Mouse (Mus musculus): ENCODE results near the gene Olfr694. TPM values are rescaled to one million over a fixed set of nuclear protein-coding genes. Genes with fewer than 3 reads are reported as not detected.
"Not testable (repeated sequence)": the region's sequence is repeated elsewhere in the genome, so short reads cannot be mapped to it uniquely, and the experiment has no call there.

Olfr694 gene
- not detected for polyA plus RNA-seq (2017; shearing (Covaris generic))

DNA sequence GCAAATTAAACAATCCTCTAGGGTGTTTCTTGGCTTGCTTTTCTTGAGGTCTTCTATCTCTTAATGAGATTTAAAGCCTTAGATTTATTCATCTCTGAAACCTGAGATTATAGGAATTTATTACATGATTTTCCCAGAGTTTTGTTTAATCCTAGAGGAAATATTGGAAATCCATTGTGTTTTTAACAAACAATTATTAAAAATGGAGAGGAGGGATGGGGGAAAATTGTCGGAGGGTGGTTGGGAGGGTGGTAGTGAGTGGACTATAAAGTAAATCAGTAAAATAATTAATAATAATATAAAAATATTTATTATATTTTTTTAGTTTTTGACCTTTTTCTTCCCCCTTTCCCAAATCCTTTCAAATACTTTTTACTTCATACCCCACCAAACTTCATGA is at the start of gene Olfr694:
Gene Olfr694 (minus strand): TSS at position 101 of the 400 bp plus-strand sequence.
- ATAC-seq = no peak

DNA sequence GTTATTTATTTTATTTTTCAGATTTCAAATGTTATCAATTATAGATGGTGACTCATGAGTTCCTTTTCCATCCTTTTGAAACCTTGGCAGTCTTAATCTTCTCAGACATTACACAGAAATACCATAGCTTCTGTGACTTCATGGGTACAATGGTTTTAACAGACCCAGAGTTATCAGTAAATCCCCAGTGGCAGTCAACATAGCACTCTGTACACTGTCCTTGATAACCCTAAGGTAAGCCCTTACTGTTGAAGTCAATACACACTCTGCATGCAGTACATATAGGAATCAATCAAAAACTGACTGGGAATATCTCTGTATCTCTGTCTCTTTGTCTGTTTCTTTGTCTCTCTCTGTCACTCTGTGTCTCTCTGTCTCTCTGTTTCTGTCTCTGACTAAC is 45.4 kb upstream of the Olfr694 start:
- no peak for ATAC-seq

DNA sequence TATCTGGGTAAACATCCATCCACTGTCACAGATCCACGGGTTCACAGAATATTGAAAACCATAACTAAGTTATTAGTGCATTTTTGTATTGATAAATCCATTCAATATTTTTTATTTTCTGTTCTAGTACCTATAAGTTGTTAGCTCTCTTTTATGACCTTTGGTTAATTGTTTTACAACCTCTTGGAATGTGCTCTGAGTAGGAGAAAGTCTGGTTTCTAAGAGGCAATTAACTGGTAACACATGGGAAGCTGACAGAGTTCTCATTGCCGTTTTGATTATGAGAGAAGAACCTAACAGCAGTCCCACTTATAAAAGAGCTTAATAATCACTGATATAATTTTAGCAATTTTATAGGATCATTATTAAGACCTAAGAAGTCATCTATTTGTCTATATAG is 42.1 kb upstream of the Olfr694 start:
- ATAC-seq = no peak

DNA sequence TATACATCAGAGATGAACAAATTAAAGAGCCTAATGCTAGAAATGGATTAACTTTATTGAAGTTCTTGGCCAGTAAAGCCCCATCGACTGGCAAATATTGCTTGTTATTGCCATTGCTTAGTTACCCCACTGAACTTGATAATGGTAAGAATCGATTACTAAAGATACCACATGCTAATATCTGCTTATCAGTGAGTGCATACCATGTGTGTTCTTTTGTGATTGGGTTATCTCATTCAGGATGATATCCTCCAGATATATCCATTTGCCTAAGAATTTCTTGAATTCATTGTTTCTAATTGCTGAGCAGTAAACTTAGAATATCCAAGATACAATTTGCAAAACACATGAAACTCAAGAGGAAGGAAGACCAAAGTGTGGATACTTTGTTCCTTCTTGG is 34.0 kb upstream of the Olfr694 start:
- not testable (repeated sequence) for ATAC-seq

DNA sequence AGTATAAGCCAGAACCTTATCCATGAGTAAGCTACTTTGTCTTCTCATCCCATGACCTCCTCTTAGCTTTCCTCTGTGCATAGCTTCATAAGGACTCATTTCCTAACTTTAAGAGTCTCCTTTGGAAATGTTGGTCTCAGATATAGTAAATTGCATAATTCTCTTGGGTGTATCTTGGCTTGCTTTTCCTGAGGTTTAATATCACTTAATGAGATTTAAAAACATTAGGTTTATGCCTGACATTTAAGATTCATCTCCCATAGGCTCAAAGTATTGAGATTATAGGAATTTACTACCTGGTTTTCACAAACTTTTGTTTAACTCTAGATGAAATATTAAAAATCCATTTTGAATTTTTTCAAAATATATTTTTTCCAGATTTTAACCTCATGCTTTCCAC is 24.7 kb upstream of the Olfr694 start, which contains the start of gene Olfr695:
Gene Olfr695 (minus strand): TSS at position 101 of the 400 bp plus-strand sequence.
- no peak for ATAC-seq

DNA sequence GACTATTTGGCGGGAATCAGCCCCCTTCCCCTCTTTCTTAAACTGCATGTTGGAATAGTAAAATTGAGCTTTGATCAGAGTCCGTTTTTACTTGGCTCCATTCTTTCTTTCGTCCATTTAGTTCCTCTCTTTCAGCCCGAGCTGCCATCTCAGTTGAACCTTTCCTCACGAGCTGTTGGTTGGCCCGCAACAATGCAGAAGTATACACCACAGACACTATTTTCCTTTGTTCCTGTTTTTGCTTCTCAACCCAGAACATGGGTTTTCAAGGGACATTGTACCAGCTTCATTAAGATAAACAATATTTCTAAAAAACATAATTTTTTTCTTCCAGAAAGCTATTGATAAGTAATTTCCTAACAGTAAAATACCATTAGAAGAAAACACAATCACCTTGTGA is 19.8 kb upstream of the Olfr694 start:
- no peak for ATAC-seq

DNA sequence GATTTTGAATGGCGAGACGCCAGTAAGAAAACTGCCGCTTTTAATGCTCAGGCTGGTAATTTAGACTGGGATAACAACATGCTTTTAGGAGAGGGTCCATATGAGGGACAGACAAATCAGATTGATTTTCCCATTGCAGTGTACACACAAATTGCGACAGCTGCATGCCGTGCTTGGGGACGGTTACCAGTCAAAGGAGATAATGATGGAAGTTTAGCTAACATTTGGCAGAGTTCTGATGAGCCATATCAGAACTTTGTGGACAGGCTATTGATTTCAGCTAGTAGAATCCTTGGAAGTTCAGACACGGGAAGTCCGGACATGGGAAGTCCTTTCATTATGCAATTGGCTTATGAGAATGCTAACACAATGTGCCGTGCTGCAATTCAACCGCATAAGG is 16.1 kb upstream of the Olfr694 start:
- not testable (repeated sequence) for ATAC-seq

DNA sequence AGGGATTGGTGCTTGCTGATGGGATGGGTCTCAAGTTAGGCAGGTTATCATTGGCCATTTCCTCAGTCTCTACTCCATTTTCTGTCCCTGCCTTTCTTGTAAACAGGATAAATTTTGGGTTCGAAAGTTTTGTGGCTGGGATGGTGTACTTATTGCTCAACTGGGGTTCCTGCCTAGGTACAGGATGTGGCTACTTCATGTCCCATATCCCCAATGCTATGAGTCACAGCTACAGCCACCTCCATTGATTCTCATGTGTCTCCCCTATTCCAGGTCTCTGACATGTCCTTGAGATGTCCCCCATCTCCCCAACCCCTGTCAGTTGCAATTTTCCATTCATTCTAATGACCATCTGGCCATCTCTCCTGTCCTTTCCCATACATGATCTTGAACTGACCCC is 5.3 kb upstream of the Olfr694 start:
- ATAC-seq = no peak

DNA sequence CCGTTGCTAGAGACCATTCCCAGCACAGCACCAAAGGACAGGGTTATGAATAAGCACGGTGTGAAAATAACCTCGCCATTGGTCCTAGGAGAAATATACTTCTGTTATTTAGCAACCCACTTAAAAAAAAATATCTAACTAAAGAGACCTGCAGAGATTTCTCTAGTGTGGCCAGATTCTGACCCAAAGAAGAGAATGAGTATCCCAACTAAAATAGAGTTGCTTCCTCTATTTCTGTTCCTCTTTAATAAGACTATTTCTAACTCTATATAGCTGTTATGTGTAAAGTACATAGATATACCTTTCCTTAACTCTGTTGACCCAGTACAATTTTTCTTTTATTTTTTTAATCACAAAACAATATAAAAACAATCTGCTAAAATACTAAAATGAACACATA is 1.4 kb upstream of the Olfr694 start:
- ATAC-seq = no peak

DNA sequence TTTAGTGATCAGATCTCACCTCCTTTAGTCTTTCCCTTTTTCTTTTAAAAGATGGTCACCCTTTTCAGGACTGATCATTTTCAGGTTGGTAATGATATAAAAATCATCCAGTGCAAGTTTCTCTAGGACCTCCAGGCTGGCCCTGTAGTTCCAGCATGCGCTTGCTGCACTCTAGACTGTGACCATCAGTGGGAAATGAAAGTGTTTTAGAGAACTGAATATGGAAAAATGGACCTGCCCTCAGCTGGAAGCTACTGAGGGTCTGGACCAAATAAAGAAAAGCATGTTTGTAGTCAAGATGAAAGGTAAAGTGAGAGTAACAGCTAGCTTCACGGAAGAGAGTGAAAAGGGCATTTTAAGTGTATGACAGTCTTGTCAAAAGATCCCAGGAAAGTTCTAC is 6.2 kb downstream of the Olfr694 start:
- no peak for ATAC-seq

DNA sequence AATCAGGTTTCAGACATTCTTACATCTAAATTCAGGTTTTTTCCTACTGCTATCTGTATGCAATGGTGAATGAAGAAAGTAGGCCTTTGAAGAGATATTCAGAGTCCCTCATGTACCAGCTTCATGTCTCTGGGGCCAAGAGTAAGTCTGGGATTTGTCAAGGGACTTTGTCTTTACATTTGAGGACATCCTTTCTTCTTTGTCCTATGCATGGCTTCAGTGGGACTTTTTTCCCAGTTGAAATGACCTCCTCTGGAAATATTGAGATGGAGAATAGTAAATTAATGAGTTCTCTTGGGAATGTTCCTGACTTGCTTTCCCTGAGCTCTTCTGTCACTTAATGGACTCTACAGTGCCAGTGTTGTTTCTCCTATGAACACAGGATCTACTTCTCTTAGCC is 11.1 kb downstream of the Olfr694 start, which contains the start of gene Olfr693:
Gene Olfr693 (minus strand): TSS at position 101 of the 400 bp plus-strand sequence.
- ATAC-seq = no peak

DNA sequence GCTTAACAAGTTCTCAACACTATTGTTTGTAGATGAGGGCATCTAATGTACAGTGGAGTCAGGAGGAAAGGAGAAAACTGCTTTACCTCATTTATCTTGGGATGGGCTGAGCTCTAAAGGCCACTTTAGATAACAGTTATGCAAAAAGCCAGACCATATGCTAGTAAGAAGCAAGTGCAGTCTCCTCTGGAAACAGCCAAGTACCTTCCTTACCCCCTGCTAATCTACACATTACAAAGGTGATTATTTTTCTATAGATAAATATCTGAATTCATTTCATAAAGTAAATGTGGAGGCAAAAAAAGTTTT is 39.3 kb downstream of the Olfr694 start:
- ATAC-seq = no peak

DNA sequence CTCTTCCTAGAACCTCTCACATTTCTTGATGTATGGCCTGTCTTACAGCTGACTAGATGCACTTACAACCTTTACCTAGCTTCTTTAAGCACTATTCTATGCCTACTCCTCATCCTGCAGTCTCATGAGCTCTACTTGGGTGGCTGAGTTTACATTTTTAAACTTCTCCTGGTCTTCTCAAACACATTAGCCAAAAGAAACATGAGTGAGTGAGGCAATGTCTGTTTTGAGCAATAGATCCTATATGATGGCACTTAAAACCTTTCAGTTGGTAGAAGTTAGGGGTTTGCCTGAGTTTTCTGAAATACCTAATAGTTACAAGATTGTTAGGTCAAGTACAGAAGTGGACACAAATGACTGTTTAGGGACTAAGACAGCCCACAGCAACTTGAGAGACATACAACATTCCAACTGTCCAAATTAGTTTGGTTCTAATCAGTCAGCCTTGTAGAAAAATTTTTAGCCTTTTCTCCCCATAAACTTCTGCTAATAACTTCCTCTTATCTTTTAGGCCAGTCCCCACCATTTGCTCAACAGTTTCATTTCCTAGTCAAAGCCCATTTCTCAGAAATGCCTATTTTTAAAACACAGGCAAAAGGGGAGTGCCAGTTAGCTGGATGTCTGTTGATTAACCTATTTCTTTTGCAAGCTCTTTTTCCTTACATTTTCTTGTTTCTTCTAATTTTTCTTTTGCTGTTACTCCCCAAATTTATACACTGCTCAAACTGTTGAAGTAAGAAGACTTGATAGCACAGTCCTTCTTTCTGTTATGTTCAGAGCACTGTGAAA is 39.9 kb downstream of the Olfr694 start:
- peak; percentile 68 for ATAC-seq

DNA sequence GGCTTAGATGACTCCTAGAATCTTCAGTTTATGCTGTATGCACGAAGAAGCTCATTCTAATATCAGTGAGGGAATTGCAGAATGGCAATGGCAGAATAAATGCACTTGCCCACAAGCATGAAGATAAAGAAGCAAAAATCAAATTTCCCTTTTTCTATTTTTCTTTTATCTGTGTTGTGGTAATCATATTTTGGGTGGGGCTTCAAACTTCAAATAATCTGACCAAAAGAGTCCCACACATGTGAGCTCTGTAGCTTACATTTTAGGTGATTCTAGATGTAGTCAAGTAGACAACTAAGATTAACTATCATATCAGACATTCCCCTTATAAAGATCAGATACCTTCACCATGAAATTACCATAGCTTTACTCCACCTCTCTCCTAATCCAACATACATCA is 41.8 kb downstream of the Olfr694 start:
- no peak for ATAC-seq

DNA sequence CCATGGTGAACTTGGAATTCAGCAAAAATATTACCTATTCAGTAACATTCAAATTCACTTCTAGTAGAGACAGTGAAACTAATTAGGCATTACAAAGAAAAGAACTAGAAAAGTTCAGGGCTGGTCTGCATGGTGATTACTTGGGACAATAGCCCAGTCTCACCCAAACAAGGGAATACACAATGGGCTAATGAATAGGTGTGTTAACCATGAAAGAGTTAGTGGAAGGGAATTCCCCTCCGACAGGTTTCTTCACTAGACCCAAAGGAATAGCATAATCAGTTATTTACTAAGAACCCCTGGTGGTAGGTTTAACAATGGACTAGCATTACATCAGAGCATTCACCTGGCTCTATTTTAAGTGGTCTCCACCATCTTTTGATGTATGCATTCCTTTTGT is 46.4 kb downstream of the Olfr694 start:
- peak; percentile 13 for ATAC-seq

DNA sequence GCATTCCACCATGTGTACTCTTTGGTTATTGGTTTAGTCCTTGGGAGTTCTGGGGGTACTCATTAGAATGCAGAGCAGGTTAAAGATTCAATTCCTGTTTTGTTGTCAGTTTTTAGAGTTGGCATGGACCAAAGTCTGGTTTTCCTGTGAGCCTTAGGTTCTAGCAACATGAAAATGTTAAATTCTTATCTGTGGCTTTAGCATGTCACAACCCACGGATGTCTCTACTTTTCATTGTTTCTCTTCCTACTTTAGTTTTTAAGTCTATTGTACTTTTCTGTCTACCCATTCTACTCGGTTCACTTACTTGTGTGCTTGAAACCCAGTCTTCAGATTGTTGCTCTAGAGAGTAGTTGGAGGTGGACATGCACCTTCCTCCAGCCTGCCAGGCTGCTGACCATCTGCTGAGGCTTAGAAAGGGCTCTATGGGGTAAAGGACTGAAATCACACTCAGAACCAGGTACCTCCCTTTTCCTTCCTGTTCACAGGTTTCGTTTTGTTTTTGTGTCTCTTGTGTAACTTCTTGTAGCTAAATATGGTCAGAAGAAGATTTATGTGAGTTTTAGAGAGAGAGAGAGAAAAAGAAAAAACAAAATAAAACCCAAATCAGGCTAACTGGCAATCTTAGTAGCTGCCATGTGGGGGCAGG is 47.3 kb downstream of the Olfr694 start:
- peak; percentile 88 for ATAC-seq

DNA sequence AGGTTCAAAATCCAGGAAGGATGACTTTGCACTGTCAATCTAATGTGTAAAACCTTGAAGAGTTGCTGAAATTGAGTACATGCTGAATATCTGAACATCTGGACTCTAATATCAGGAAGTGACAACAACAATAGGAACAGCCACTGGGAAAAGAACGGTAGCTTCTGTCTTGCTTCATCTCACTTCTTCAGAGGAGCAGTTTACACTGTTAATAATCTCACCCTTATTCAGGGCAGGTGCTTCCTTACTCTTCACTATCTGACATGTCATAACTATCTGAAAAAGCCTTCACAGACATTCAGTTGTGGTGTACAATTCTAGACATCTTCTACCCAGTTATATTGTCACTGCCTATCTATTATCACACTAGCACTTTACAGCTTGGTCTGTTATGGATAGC is 50.8 kb downstream of the Olfr694 start:
- ATAC-seq = no peak

DNA sequence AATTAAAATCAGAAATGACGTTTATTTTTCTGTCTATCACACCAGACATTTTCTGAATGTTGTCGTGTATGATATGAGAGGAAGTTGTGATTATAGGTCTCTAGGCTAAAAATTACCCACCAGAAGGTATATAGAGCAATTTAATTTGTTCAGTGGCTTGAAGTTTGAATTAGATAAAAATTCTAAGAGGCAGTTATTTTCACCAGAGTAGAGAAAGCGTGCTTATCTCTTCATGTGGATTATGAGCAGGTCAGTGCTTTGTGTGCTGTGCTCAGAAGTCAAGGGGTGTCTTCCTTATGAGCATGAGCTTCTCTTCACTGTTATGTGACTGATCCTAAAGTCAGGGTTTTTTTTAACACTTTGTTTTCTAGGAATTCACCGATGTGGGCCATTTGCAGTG is 56.1 kb downstream of the Olfr694 start:
- ATAC-seq = no peak

Other genes starting within 250 kb of the Olfr694 start
- not detected for gene Olfr693, start 11.2 kb downstream of the Olfr694 start, polyA plus RNA-seq (2017; shearing (Covaris generic))
- gene Olfr695, start 24.6 kb upstream of the Olfr694 start, polyA plus RNA-seq (2017; shearing (Covaris generic)) = not detected
- gene Olfr697, start 50.6 kb upstream of the Olfr694 start, polyA plus RNA-seq (2017; shearing (Covaris generic)) = not detected
- under 1 TPM in 1 of 2 experiments, not detected in 1; 0.23 TPM for gene Olfr698, start 63.6 kb upstream of the Olfr694 start, polyA plus RNA-seq (2017; shearing (Covaris generic))
- gene Olfr699, start 101.4 kb upstream of the Olfr694 start, polyA plus RNA-seq (2017; shearing (Covaris generic)) = not detected
- gene Olfr700, start 117.0 kb upstream of the Olfr694 start, polyA plus RNA-seq (2017; shearing (Covaris generic)) = not detected
- gene Olfr701, start 122.3 kb upstream of the Olfr694 start, polyA plus RNA-seq (2017; shearing (Covaris generic)) = not detected
- not detected for gene Olfr702, start 142.1 kb upstream of the Olfr694 start, polyA plus RNA-seq (2017; shearing (Covaris generic))
- not detected for gene Olfr703, start 151.5 kb upstream of the Olfr694 start, polyA plus RNA-seq (2017; shearing (Covaris generic))
- gene Olfr704, start 171.4 kb upstream of the Olfr694 start, polyA plus RNA-seq (2017; shearing (Covaris generic)) = not detected
- not detected for gene Olfr705, start 185.1 kb upstream of the Olfr694 start, polyA plus RNA-seq (2017; shearing (Covaris generic))
- gene Olfr706, start 196.3 kb upstream of the Olfr694 start, polyA plus RNA-seq (2017; shearing (Covaris generic)) = not detected
- gene Olfr707, start 209.4 kb upstream of the Olfr694 start, polyA plus RNA-seq (2017; shearing (Covaris generic)) = not detected
- gene Olfr1532-ps1, start 216.2 kb upstream of the Olfr694 start, polyA plus RNA-seq (2017; shearing (Covaris generic)) = not detected
- not detected for gene Olfr709-ps1, start 240.4 kb upstream of the Olfr694 start, polyA plus RNA-seq (2017; shearing (Covaris generic))